Mouse (Mus musculus) lung, postnatal 0 days (tissue): ENCODE measurements around the gene Hectd1. TPM values are rescaled to one million over a fixed set of nuclear protein-coding genes. Genes with fewer than 3 reads are reported as not detected.

Experiments
- ATAC-seq: fragments of 200-750 bp; cut with Nextera tagmentation; 2 replicates; pipeline ENCODE4 v1.8.0; 2017; ENCODE audit warnings: moderate library complexity
- DNase-seq: peaks from one replicate; pipeline ENCODE4 v3.0.0-alpha.2; 2016; ENCODE audit warnings: low spot score
- H3K27ac ChIP-seq: fragments of 300-500 bp; sonication (generic); 2 replicates; pipeline ENCODE4 v1.5.1; 2014; ENCODE audit warnings: antibody characterized with exemption, mild to moderate bottlenecking, low read length, mixed read lengths
- H3K27me3 ChIP-seq: fragments of 300-500 bp; sonication (generic); replicated peaks from 2 replicates; pipeline ENCODE4 v1.6.1; 2014; ENCODE audit warnings: low read length, mixed read lengths; ENCODE audit not compliant: insufficient read depth
- H3K36me3 ChIP-seq: fragments of 300-500 bp; sonication (generic); 2 replicates; pipeline ENCODE4 v1.6.1; 2014; ENCODE audit warnings: low read length, mixed read lengths; ENCODE audit not compliant: insufficient read depth
- H3K4me1 ChIP-seq: fragments of 300-500 bp; sonication (generic); 2 replicates; pipeline ENCODE4 v1.6.1; 2014; ENCODE audit warnings: antibody characterized with exemption, low read depth, low read length, mixed read lengths; ENCODE audit not compliant: insufficient read depth
- H3K4me2 ChIP-seq: fragments of 300-500 bp; sonication (generic); replicated peaks from 2 replicates; pipeline ENCODE4 v1.6.1; 2014; ENCODE audit warnings: low read depth, mild to moderate bottlenecking, low read length, moderate library complexity, mixed read lengths
- H3K4me3 ChIP-seq: fragments of 300-500 bp; sonication (generic); 2 replicates; pipeline ENCODE4 v1.5.1; 2014; ENCODE audit warnings: low read depth, low read length
- H3K9ac ChIP-seq: fragments of 300-500 bp; sonication (generic); replicated peaks from 2 replicates; pipeline ENCODE4 v1.6.1; 2014; ENCODE audit warnings: low read depth, mild to moderate bottlenecking
- H3K9me3 ChIP-seq: fragments of 300-500 bp; sonication (generic); 2 replicates; pipeline ENCODE4 v1.6.1; 2016; ENCODE audit warnings: low read length, mixed read lengths
- CTCF ChIP-seq: IDR thresholded peaks from 2 replicates; pipeline ENCODE4 v1.5.1; 2016; ENCODE audit warnings: antibody characterized with exemption, mild to moderate bottlenecking
- EP300 ChIP-seq: IDR thresholded peaks from 2 replicates; pipeline ENCODE4 v1.6.1; 2016; ENCODE audit warnings: antibody characterized with exemption, mild to moderate bottlenecking, control low read depth
- WGBS: fragments of 180-500 bp; shearing (Covaris S2); extraction: QIAGEN DNeasy Blood & Tissue Kit; methylation state at CpG from one replicate; pipeline ENCODE4 v1.1.7; 2014; 5-methylcytosine and 5-hydroxymethylcytosine counted together
- polyA plus RNA-seq: library from polyadenylated mRNA; unstranded; fragments of >200 nt; fragmentation: Nextera tagmentation; extraction: Ambion mirVana; gene quantifications from 2 replicates; pipeline ENCODE4 v1.2.1, GENCODE M21; 2015

Hectd1 gene
- 27.5 and 31.8 TPM in 2 replicates for polyA plus RNA-seq

GRCm38 (mm10) chr12:51829290-51830076 lies at the start of gene Hectd1:
Gene Hectd1, minus strand, starts transcription at chr12:51829536.
- ATAC-seq (peak; percentile 94), DNase-seq (peak; percentile 93)
- peak within 1 kb of the TSS; percentile 100 for H3K27ac ChIP-seq
- H3K4me3 ChIP-seq, result peak within 1 kb of the TSS; percentile 88
- 3% methylated on average over 77 of the region's 114 CpGs for WGBS
- H3K4me1 ChIP-seq, result peaks cover 7% of the 10 kb centered on the region; the same call in 1 of the 2 replicates
- peak within 1 kb of the TSS; percentile 98 for H3K9ac ChIP-seq
- H3K4me2 ChIP-seq, result peak within 1 kb of the TSS; percentile 68
- H3K36me3 ChIP-seq, result peaks cover 4% of the 10 kb centered on the region; the same call in 1 of the 2 replicates
- TF ChIP-seq CTCF (peak; percentile 43; the same call in 1 of the 2 replicates), EP300 (no peak)
- no peaks in the 10 kb centered on the region for H3K9me3 ChIP-seq
- no peaks in the 10 kb centered on the region for H3K27me3 ChIP-seq

GRCm38 (mm10) chr12:51871446-51872144 lies 42.3 kb upstream of the Hectd1 start:
- Histone ChIP-seq H3K36me3 (peaks cover 4% of the 10 kb centered on the region; the same call in 1 of the 2 replicates), H3K4me2 (no peak overlapping the region), H3K27me3 (no peaks in the 10 kb centered on the region), H3K4me3 (no peak overlapping the region), H3K9me3 (no peaks in the 10 kb centered on the region), H3K4me1 (no peaks in the 10 kb centered on the region), H3K9ac (no peak overlapping the region), H3K27ac (no peak overlapping the region)
- TF ChIP-seq EP300 (no peak), CTCF (no peak)
- DNase-seq (no peak), ATAC-seq (no peak)
- WGBS, result 49% methylated on average over 11 of the region's 11 CpGs

- no peaks in the 10 kb centered on the region for H3K36me3 ChIP-seq
- DNase-seq (no peak), ATAC-seq (no peak)
- 79% methylated on average over 3 of the region's 3 CpGs for WGBS
- H3K4me3 ChIP-seq, result no peak overlapping the region
- H3K9ac ChIP-seq, result no peak overlapping the region
- TF ChIP-seq CTCF (no peak), EP300 (no peak)
- H3K4me2 ChIP-seq, result no peak overlapping the region
- H3K9me3 ChIP-seq, result no peaks in the 10 kb centered on the region
- H3K27ac ChIP-seq, result no peak overlapping the region
- H3K27me3 ChIP-seq, result no peaks in the 10 kb centered on the region
- 0 out of 2 replicates have a peak, but pooled peaks cover 4% of the 10 kb centered on the region for H3K4me1 ChIP-seq
Measured at GRCm38 (mm10) chr12:51869511-51869910, 40.2 kb upstream of the Hectd1 start.

GRCm38 (mm10) chr12:51867076-51867475 lies 37.7 kb upstream of the Hectd1 start:
- no peak for DNase-seq
- WGBS, result 79% methylated on average over 8 of the region's 8 CpGs
- Histone ChIP-seq H3K4me1 (peaks cover 6% of the 10 kb centered on the region; the same call in 1 of the 2 replicates), H3K9ac (no peak overlapping the region), H3K4me3 (no peak overlapping the region), H3K36me3 (no peaks in the 10 kb centered on the region), H3K27me3 (no peaks in the 10 kb centered on the region), H3K27ac (no peak overlapping the region), H3K4me2 (no peak overlapping the region), H3K9me3 (no peaks in the 10 kb centered on the region)
- TF ChIP-seq CTCF (no peak), EP300 (no peak)
- ATAC-seq, result no peak

GRCm38 (mm10) chr12:51866226-51866910 lies 37.0 kb upstream of the Hectd1 start:
- Histone ChIP-seq H3K9ac (no peak overlapping the region), H3K4me3 (no peak overlapping the region), H3K27ac (peak overlapping the region; percentile 67), H3K9me3 (no peaks in the 10 kb centered on the region), H3K36me3 (no peaks in the 10 kb centered on the region), H3K4me2 (no peak overlapping the region), H3K4me1 (peaks cover 6% of the 10 kb centered on the region; the same call in 1 of the 2 replicates), H3K27me3 (no peaks in the 10 kb centered on the region)
- peak; percentile 62 for ATAC-seq
- TF ChIP-seq CTCF (no peak), EP300 (peak; percentile 68)
- 43% methylated on average over 13 of the region's 13 CpGs for WGBS
- peak; percentile 91 for DNase-seq

GRCm38 (mm10) chr12:51865790-51866179 lies 36.4 kb upstream of the Hectd1 start:
- Histone ChIP-seq H3K9me3 (no peaks in the 10 kb centered on the region), H3K9ac (no peak overlapping the region), H3K27ac (peak overlapping the region; percentile 67), H3K4me3 (no peak overlapping the region), H3K4me2 (no peak overlapping the region; the same call in 1 of the 2 replicates), H3K4me1 (peaks cover 6% of the 10 kb centered on the region; the same call in 1 of the 2 replicates), H3K36me3 (no peaks in the 10 kb centered on the region), H3K27me3 (no peaks in the 10 kb centered on the region)
- ATAC-seq (peak; percentile 87), DNase-seq (peak; percentile 90)
- 20% methylated on average over 4 of the region's 4 CpGs for WGBS
- TF ChIP-seq CTCF (no peak), EP300 (no peak)
